Mouse (Mus musculus): Measurements from ENCODE around the gene Clec4b2.
"Not testable (repeated sequence)": the region's sequence is repeated elsewhere in the genome, so short reads cannot be mapped to it uniquely, and the experiment has no call there.

The Clec4b2 gene

GRCm38 (mm10) chr6:123172593-123172992, at the start of gene Clec4b2:
Clec4b2 (plus strand) TSS chr6:123172893.
- no peak for DNase-seq (ENCODE audit: extremely low spot score)

- no peak for DNase-seq (ENCODE audit: extremely low spot score)
These were observed 49.5 kb upstream of the Clec4b2 start for GRCm38 (mm10) chr6:123123195-123123594.

- no peak for DNase-seq (ENCODE audit: extremely low spot score)
These were observed 45.5 kb upstream of the Clec4b2 start for GRCm38 (mm10) chr6:123127173-123127572.

GRCm38 (mm10) chr6:123137766-123138526, 34.7 kb upstream of the Clec4b2 start:
- DNase-seq (ENCODE audit: extremely low spot score), result not testable (repeated sequence)

- no peak for DNase-seq (ENCODE audit: extremely low spot score)
These were observed 2.6 kb upstream of the Clec4b2 start for GRCm38 (mm10) chr6:123170106-123170505.

- DNase-seq (ENCODE audit: extremely low spot score), result no peak
These were observed 1.7 kb upstream of the Clec4b2 start for GRCm38 (mm10) chr6:123171040-123171439.

- no peak for DNase-seq (ENCODE audit: extremely low spot score)
These were observed 2.9 kb downstream of the Clec4b2 start for GRCm38 (mm10) chr6:123175549-123175948.

GRCm38 (mm10) chr6:123184862-123185261, 12.2 kb downstream of the Clec4b2 start:
- not testable (repeated sequence) for DNase-seq (ENCODE audit: extremely low spot score)

GRCm38 (mm10) chr6:123207187-123208076, 34.7 kb downstream of the Clec4b2 start:
- no peak for DNase-seq (ENCODE audit: extremely low spot score)

GRCm38 (mm10) chr6:123208077-123208439, 35.4 kb downstream of the Clec4b2 start:
- DNase-seq (ENCODE audit: extremely low spot score), result not testable (repeated sequence)

- no peak for DNase-seq (ENCODE audit: extremely low spot score)
These were observed 39.0 kb downstream of the Clec4b2 start for GRCm38 (mm10) chr6:123211726-123212125.

GRCm38 (mm10) chr6:123227519-123228166, 55.0 kb downstream of the Clec4b2 start:
- DNase-seq (ENCODE audit: extremely low spot score), result no peak

- DNase-seq (ENCODE audit: extremely low spot score), result no peak
These were observed 57.0 kb downstream of the Clec4b2 start, which contains the start of gene Clec4n for GRCm38 (mm10) chr6:123229644-123230043. Clec4n (plus strand) TSS chr6:123229843.

- DNase-seq (ENCODE audit: extremely low spot score), result no peak
These were observed 58.5 kb downstream of the Clec4b2 start for GRCm38 (mm10) chr6:123231149-123231548.

GRCm38 (mm10) chr6:123237582-123237981, 64.9 kb downstream of the Clec4b2 start:
- DNase-seq (ENCODE audit: extremely low spot score), result no peak

- no peak for DNase-seq (ENCODE audit: extremely low spot score)
These were observed 71.5 kb downstream of the Clec4b2 start for GRCm38 (mm10) chr6:123244201-123244600.

- not testable (repeated sequence) for DNase-seq (ENCODE audit: extremely low spot score)
These were observed 76.2 kb downstream of the Clec4b2 start for GRCm38 (mm10) chr6:123248862-123249261.

GRCm38 (mm10) chr6:123252735-123253134, 80.0 kb downstream of the Clec4b2 start:
- no peak for DNase-seq (ENCODE audit: extremely low spot score)
